Mouse (Mus musculus): ENCODE data around the gene Serpine2. TPM values are rescaled to one million over a fixed set of nuclear protein-coding genes. Genes with fewer than 3 reads are reported as not detected.

The Serpine2 gene
- total and polyA plus RNA-seq, 2 experiments from 2014 or later = 21.2 to 50.5 TPM

- Histone ChIP-seq H3K4me3 (ENCODE audit: low read depth, low read length) (no peak overlapping the region), H3K27ac (ENCODE audit: low read depth) (no peak overlapping the region), H3K4me1 (ENCODE audit: control insufficient read depth, insufficient read depth) (no peaks in the 10 kb centered on the region), H3K9me3 (replicated peaks; ENCODE audit: control insufficient read depth, low read length) (no peaks in the 10 kb centered on the region), H3K27me3 (ENCODE audit: control insufficient read depth, insufficient read depth, low read length) (no peaks in the 10 kb centered on the region), H3K9ac (replicated peaks; ENCODE audit: low read depth, low read length) (no peak overlapping the region), H3K4me2 (ENCODE audit: low read depth, low read length) (no peak overlapping the region), H3K36me3 (replicated peaks; ENCODE audit: control insufficient read depth, insufficient read depth, low read length) (no peaks in the 10 kb centered on the region)
- ATAC-seq (ENCODE audit: insufficient read depth, low read depth) (no peak), DNase-seq (ENCODE audit: low spot score) (no peak)
- WGBS = 35% methylated on average over 1 of the region's 1 CpGs
- no peak for TF ChIP-seq EP300 (IDR thresholded peaks at IDR 0.05; ENCODE audit: low read depth)
- TF ChIP-seq CTCF (IDR thresholded peaks at IDR 0.05; ENCODE audit: low read depth) = no peak
Observed at GRCm38 (mm10) chr1:79768231-79768630, 92.7 kb downstream of the Serpine2 start.

- Histone ChIP-seq H3K4me1 (ENCODE audit: control insufficient read depth, insufficient read depth) (0 out of 2 replicates have a peak, but pooled peaks cover 13% of the 10 kb centered on the region), H3K9ac (replicated peaks; ENCODE audit: low read depth, low read length) (no peak overlapping the region), H3K27ac (ENCODE audit: low read depth) (no peak overlapping the region), H3K4me2 (ENCODE audit: low read depth, low read length) (no peak overlapping the region), H3K27me3 (ENCODE audit: control insufficient read depth, insufficient read depth, low read length) (no peaks in the 10 kb centered on the region), H3K36me3 (replicated peaks; ENCODE audit: control insufficient read depth, insufficient read depth, low read length) (no peaks in the 10 kb centered on the region), H3K9me3 (replicated peaks; ENCODE audit: control insufficient read depth, low read length) (no peaks in the 10 kb centered on the region), H3K4me3 (ENCODE audit: low read depth, low read length) (no peak overlapping the region)
- WGBS = 62% methylated on average over 1 of the region's 1 CpGs
- DNase-seq (ENCODE audit: low spot score) (no peak), ATAC-seq (ENCODE audit: insufficient read depth, low read depth) (no peak)
- no peak for TF ChIP-seq EP300 (IDR thresholded peaks at IDR 0.05; ENCODE audit: low read depth)
- TF ChIP-seq CTCF (IDR thresholded peaks at IDR 0.05; ENCODE audit: low read depth) = no peak
Observed at GRCm38 (mm10) chr1:79764483-79764882, 96.5 kb downstream of the Serpine2 start.

GRCm38 (mm10) chr1:79764031-79764430 is 96.9 kb downstream of the Serpine2 start:
- Histone ChIP-seq H3K36me3 (replicated peaks; ENCODE audit: control insufficient read depth, insufficient read depth, low read length) (no peaks in the 10 kb centered on the region), H3K4me1 (ENCODE audit: control insufficient read depth, insufficient read depth) (0 out of 2 replicates have a peak, but pooled peaks cover 16% of the 10 kb centered on the region), H3K27me3 (ENCODE audit: control insufficient read depth, insufficient read depth, low read length) (no peaks in the 10 kb centered on the region), H3K4me2 (ENCODE audit: low read depth, low read length) (no peak overlapping the region), H3K27ac (ENCODE audit: low read depth) (no peak overlapping the region), H3K4me3 (ENCODE audit: low read depth, low read length) (no peak overlapping the region), H3K9me3 (replicated peaks; ENCODE audit: control insufficient read depth, low read length) (no peaks in the 10 kb centered on the region), H3K9ac (replicated peaks; ENCODE audit: low read depth, low read length) (no peak overlapping the region)
- no peak for ATAC-seq (ENCODE audit: insufficient read depth, low read depth)
- no peak for DNase-seq (ENCODE audit: low spot score)
- TF ChIP-seq EP300 (IDR thresholded peaks at IDR 0.05; ENCODE audit: low read depth) (no peak), CTCF (IDR thresholded peaks at IDR 0.05; ENCODE audit: low read depth) (no peak)
- 40% methylated on average over 2 of the region's 2 CpGs for WGBS

GRCm38 (mm10) chr1:79762282-79763250 is 98.4 kb downstream of the Serpine2 start:
- TF ChIP-seq EP300 (IDR thresholded peaks at IDR 0.05; ENCODE audit: low read depth) = no peak
- TF ChIP-seq CTCF (IDR thresholded peaks at IDR 0.05; ENCODE audit: low read depth) = no peak
- WGBS = 38% methylated on average over 16 of the region's 16 CpGs
- no peaks in the 10 kb centered on the region for H3K36me3 ChIP-seq (replicated peaks; ENCODE audit: control insufficient read depth, insufficient read depth, low read length)
- ATAC-seq (ENCODE audit: insufficient read depth, low read depth) = no peak
- H3K4me3 ChIP-seq (ENCODE audit: low read depth, low read length) = peak overlapping the region; percentile 90
- H3K4me1 ChIP-seq (ENCODE audit: control insufficient read depth, insufficient read depth) = 0 out of 2 replicates have a peak, but pooled peaks cover 22% of the 10 kb centered on the region
- H3K9ac ChIP-seq (replicated peaks; ENCODE audit: low read depth, low read length) = no peak overlapping the region
- H3K4me2 ChIP-seq (ENCODE audit: low read depth, low read length) = peak overlapping the region; percentile 82
- no peaks in the 10 kb centered on the region for H3K9me3 ChIP-seq (replicated peaks; ENCODE audit: control insufficient read depth, low read length)
- no peak for DNase-seq (ENCODE audit: low spot score)
- no peak overlapping the region for H3K27ac ChIP-seq (ENCODE audit: low read depth)
- H3K27me3 ChIP-seq (ENCODE audit: control insufficient read depth, insufficient read depth, low read length) = no peaks in the 10 kb centered on the region

- Histone ChIP-seq H3K4me1 (ENCODE audit: control insufficient read depth, insufficient read depth) (peaks cover 25% of the 10 kb centered on the region; the same call in 1 of the 2 replicates), H3K9me3 (replicated peaks; ENCODE audit: control insufficient read depth, low read length) (no peaks in the 10 kb centered on the region), H3K27me3 (ENCODE audit: control insufficient read depth, insufficient read depth, low read length) (no peaks in the 10 kb centered on the region), H3K36me3 (replicated peaks; ENCODE audit: control insufficient read depth, insufficient read depth, low read length) (no peaks in the 10 kb centered on the region), H3K27ac (ENCODE audit: low read depth) (no peak overlapping the region), H3K4me2 (ENCODE audit: low read depth, low read length) (peak overlapping the region; percentile 82), H3K4me3 (ENCODE audit: low read depth, low read length) (peak overlapping the region; percentile 90), H3K9ac (replicated peaks; ENCODE audit: low read depth, low read length) (peak overlapping the region; percentile 84; the same call in 1 of the 2 replicates)
- TF ChIP-seq EP300 (IDR thresholded peaks at IDR 0.05; ENCODE audit: low read depth) (no peak), CTCF (IDR thresholded peaks at IDR 0.05; ENCODE audit: low read depth) (no peak)
- no peak for ATAC-seq (ENCODE audit: insufficient read depth, low read depth)
- DNase-seq (ENCODE audit: low spot score) = no peak
- 2% methylated on average over 6 of the region's 6 CpGs for WGBS
Observed at GRCm38 (mm10) chr1:79761917-79762271, 99.1 kb downstream of the Serpine2 start.

Measured in heart, postnatal 0 days (tissue).